Mouse (Mus musculus): ENCODE data around the gene Nifk.

The Nifk gene

DNA sequence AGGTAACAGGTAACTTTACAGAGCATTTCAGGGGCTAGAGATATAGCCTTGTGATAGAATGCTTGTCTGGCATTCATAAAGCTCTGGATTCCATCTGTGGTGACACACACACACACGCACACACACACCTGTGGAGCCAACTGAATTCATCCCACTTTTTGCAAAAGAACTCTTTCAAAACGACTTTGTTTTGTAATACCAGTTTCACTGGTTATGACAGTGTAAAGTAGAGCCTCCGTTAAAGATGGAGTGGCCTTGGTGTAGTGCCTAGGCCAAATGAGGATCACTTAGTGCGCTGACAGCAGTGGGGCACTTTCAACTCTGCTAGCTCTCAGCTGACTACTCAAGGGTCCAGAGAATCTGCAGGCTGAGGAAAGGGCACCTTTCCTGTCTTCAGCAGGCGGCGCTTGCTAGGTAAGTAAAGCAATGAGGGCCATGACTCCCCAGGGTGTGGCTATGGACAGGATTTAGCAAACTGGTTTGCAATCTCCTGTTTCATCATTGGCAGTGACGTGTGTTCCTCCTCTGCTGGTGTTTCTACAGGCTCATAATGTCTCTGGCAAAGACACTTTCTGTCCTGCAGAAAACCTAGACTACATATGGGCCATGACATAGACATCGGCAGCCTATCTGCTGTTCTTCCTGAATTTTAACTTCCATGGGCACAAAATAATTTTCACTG, 58.6 kb downstream of the Nifk start:
- no peak for DNase-seq (ENCODE audit: low spot score)
